Mouse (Mus musculus) bone marrow, adult 2 months (tissue): ENCODE data around the gene Zbtb7a. TPM values are rescaled to one million over a fixed set of nuclear protein-coding genes. Genes with fewer than 3 reads are reported as not detected.

Source experiments
- H3K27ac ChIP-seq: fragments of 200-500 bp; 2 replicates; pipeline ENCODE4 v1.5.1; 2012; ENCODE audit warnings: low read depth, mild to moderate bottlenecking, control low read depth, inconsistent platforms, low read length; ENCODE audit not compliant: control insufficient read depth, poor library complexity, insufficient read depth
- H3K4me1 ChIP-seq: fragments of 200-500 bp; 2 replicates; pipeline ENCODE4 v1.6.1; 2011; ENCODE audit warnings: low read length; ENCODE audit not compliant: control insufficient read depth, insufficient read depth
- H3K4me3 ChIP-seq: fragments of 200-500 bp; replicated peaks from 2 replicates; pipeline ENCODE3; 2011; ENCODE audit warnings: mild to moderate bottlenecking, low read depth, low read length, control low read depth; ENCODE audit not compliant: control insufficient read depth
- CTCF ChIP-seq: fragments of 200-500 bp; IDR thresholded peaks from 2 replicates; pipeline ENCODE4 v1.5.1; 2011; ENCODE audit warnings: low read length, control low read depth; ENCODE audit not compliant: control insufficient read depth, insufficient read depth
- POLR2A ChIP-seq: fragments of 200-500 bp; IDR thresholded peaks from 2 replicates; pipeline ENCODE4 v1.6.1; 2011; ENCODE audit warnings: low read depth, mild to moderate bottlenecking, control low read depth, low read length, borderline replicate concordance; ENCODE audit not compliant: control insufficient read depth
- WGBS: fragments of 180-500 bp; shearing (Covaris S2); methylation state at CpG from one replicate; pipeline ENCODE4 v1.1.7; 2018; 5-methylcytosine and 5-hydroxymethylcytosine counted together
- polyA plus RNA-seq: library from polyadenylated mRNA; stranded (reverse); fragments of >200 nt; gene quantifications from 2 replicates; pipeline ENCODE4 v1.2.4, GENCODE M21; 2011; ENCODE audit warnings: low replicate concordance; ENCODE audit not compliant: missing spikeins, insufficient read depth, insufficient read length

Gene Zbtb7a
- polyA plus RNA-seq, 1 experiment = 28.2 TPM

GRCm38 (mm10) chr10:81106113-81106721, 28.8 kb upstream of the Zbtb7a start:
- peaks cover 3% of the 10 kb centered on the region; the same call in 1 of the 2 replicates for H3K4me1 ChIP-seq
- TF ChIP-seq POLR2A (no peak), CTCF (no peak)
- peak overlapping the region; percentile 85 for H3K4me3 ChIP-seq
- H3K27ac ChIP-seq = peak overlapping the region; percentile 100
- under 1% methylated on average over 35 of the region's 35 CpGs for WGBS

DNA sequence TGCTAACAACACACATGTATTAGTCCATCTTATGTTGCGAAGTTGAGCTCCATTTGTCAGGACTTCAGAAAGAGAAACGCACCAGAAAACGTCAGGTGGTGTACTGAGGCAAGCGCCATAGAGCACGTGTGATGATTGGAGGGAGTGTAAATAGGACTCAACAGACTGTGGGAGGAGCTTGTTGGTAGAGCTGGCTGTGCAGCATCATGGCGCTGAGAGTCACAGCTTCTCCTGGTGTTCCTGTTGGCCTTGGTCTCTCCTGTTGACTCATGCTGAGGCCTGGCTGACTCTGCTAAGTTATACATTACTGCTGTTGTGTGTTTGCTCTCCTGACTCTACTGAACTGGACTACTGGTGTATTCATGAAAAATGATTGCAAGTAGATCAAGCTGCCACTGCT, 22.1 kb upstream of the Zbtb7a start:
- no peaks in the 10 kb centered on the region for H3K4me1 ChIP-seq
- no peak overlapping the region for H3K27ac ChIP-seq
- TF ChIP-seq CTCF (no peak), POLR2A (no peak)
- H3K4me3 ChIP-seq = no peak overlapping the region
- WGBS = 93% methylated on average over 6 of the region's 6 CpGs

GRCm38 (mm10) chr10:81119625-81120024, 15.4 kb upstream of the Zbtb7a start:
- TF ChIP-seq POLR2A (no peak), CTCF (no peak)
- H3K4me1 ChIP-seq = no peaks in the 10 kb centered on the region
- H3K27ac ChIP-seq = no peak overlapping the region
- 88% methylated on average over 10 of the region's 10 CpGs for WGBS
- no peak overlapping the region for H3K4me3 ChIP-seq

- 90% methylated on average over 7 of the region's 7 CpGs for WGBS
- Histone ChIP-seq H3K4me1 (no peaks in the 10 kb centered on the region), H3K4me3 (no peak overlapping the region)
Measured at GRCm38 (mm10) chr10:81120650-81121049, 14.4 kb upstream of the Zbtb7a start.

GRCm38 (mm10) chr10:81122889-81123288, 12.1 kb upstream of the Zbtb7a start:
- TF ChIP-seq POLR2A = no peak
- TF ChIP-seq CTCF = no peak
- WGBS = 74% methylated on average over 2 of the region's 2 CpGs
- Histone ChIP-seq H3K27ac (no peak overlapping the region), H3K4me3 (no peak overlapping the region), H3K4me1 (no peaks in the 10 kb centered on the region; the same call in 1 of the 2 replicates)

More at GRCm38 (mm10) chr10:81120650-81121049, 14.4 kb upstream of the Zbtb7a start:
- no peak overlapping the region for H3K27ac ChIP-seq
- TF ChIP-seq POLR2A = no peak
- no peak for TF ChIP-seq CTCF

- peaks cover under 1% of the 10 kb centered on the region; the same call in 1 of the 2 replicates for H3K4me1 ChIP-seq
- TF ChIP-seq CTCF = no peak
- no peak for TF ChIP-seq POLR2A
- no peak overlapping the region for H3K4me3 ChIP-seq
- no peak overlapping the region for H3K27ac ChIP-seq
- WGBS = 75% methylated on average over 11 of the region's 11 CpGs
Measured at GRCm38 (mm10) chr10:81123500-81123899, 11.5 kb upstream of the Zbtb7a start.

DNA sequence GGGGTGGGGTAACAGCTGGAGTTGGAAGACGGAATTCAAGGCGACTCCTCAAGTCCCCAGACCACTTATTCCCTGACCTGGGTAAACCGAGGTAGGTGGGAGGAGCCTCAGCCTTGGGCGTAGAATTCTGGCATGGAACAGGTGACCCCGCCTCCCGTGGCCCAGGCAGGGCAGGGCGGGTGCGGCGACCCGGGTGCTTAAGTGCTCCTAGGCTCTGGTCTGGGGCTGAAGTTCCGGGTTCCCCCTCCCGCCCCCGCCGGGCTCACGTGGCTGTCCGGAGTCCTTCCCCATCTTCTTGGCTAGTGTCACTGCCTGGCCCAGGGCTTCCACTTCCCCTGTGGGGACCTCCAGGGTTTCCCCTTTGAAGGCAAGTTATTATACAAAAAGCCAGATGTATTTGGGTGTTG, 836 bp upstream of the Zbtb7a start:
- WGBS = under 1% methylated on average over 16 of the region's 16 CpGs
- Histone ChIP-seq H3K4me1 (peaks cover 7% of the 10 kb centered on the region), H3K4me3 (peak overlapping the region; percentile 59), H3K27ac (peak overlapping the region; percentile 99)
- TF ChIP-seq CTCF (no peak), POLR2A (peak; percentile 72; the same call in 1 of the 2 replicates)

DNA sequence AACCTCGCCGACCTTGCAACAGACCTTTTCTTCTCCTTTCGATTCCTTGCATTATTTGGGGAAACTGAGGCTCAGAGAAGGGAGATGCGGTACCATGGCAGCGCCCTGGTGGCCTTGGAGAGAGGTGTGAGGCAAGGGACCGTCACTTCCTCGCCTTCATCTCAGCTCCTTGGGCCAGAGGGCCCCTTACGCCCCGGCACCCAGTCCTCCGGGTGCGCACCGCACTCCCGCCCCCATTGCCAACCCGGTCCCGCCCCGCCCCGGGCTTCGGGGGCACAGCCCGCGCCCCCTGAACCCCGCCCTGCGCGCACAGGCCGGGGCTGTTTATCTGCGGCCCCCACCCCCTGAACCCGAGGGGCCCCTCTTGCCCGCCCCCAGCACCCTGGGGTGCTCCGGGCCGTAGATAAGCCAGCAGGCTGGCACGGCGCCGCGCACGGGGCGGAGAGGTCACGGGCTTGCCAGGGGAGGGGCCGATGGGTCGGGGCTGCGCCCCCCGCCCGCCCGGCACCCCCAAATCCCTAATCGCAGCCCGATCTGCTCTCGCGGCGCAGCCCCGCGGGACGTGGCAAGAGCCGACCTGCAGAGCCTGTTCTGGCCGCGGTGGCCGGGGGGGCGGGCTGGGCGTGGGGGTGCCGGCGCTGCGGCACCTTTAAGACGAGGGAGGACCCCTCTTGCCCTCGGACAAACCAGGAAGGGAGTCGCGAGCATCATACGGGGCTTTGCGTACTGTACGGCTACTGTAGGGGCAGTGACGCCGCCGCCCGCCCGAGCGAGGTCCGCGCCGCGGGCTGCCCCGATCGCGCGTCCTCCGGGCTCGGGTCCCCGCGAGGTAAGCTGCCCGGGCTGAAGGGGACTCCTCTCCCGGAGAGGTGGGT, 1.0 kb downstream of the Zbtb7a start:
- TF ChIP-seq CTCF = no peak; the same call in 1 of the 2 replicates
- TF ChIP-seq POLR2A = peak; percentile 87
- Histone ChIP-seq H3K4me1 (peaks cover 9% of the 10 kb centered on the region), H3K4me3 (peak overlapping the region; percentile 83), H3K27ac (peak overlapping the region; percentile 99)
- WGBS = under 1% methylated on average over 84 of the region's 86 CpGs
